Mouse (Mus musculus): ENCODE measurements around the gene Ncf2.

The Ncf2 gene

GRCm38 (mm10) chr1:152798125-152798524, 1.9 kb upstream of the Ncf2 start:
- DNase-seq, result no peak

GRCm38 (mm10) chr1:152800633-152801176, 711 bp downstream of the Ncf2 start:
- no peak for DNase-seq

GRCm38 (mm10) chr1:152804907-152805306, 4.9 kb downstream of the Ncf2 start:
- no peak for DNase-seq

GRCm38 (mm10) chr1:152807619-152808391, 7.8 kb downstream of the Ncf2 start:
- DNase-seq, result no peak

- no peak for DNase-seq
Observed at GRCm38 (mm10) chr1:152808392-152808680, 8.3 kb downstream of the Ncf2 start.

GRCm38 (mm10) chr1:152809541-152810252, 9.7 kb downstream of the Ncf2 start:
- DNase-seq, result peak in 1 of 2 experiments; percentile 28

GRCm38 (mm10) chr1:152810533-152811439, 10.8 kb downstream of the Ncf2 start:
- DNase-seq, result no peak

- peak in 1 of 2 experiments; percentile 51 for DNase-seq
Observed at GRCm38 (mm10) chr1:152815265-152815701, 15.3 kb downstream of the Ncf2 start.

GRCm38 (mm10) chr1:152817027-152817769, 17.2 kb downstream of the Ncf2 start:
- DNase-seq, result no peak

GRCm38 (mm10) chr1:152817794-152818193, 17.8 kb downstream of the Ncf2 start:
- DNase-seq, result no peak

GRCm38 (mm10) chr1:152819558-152819957, 19.6 kb downstream of the Ncf2 start:
- DNase-seq, result no peak

GRCm38 (mm10) chr1:152820911-152821695, 21.1 kb downstream of the Ncf2 start:
- DNase-seq, result no peak

GRCm38 (mm10) chr1:152821746-152822145, 21.8 kb downstream of the Ncf2 start:
- no peak for DNase-seq

GRCm38 (mm10) chr1:152824206-152824605, 24.2 kb downstream of the Ncf2 start:
- no peak for DNase-seq

- DNase-seq, result no peak
Observed at GRCm38 (mm10) chr1:152826446-152826845, 26.5 kb downstream of the Ncf2 start.

- DNase-seq, result no peak
Observed at GRCm38 (mm10) chr1:152828168-152828567, 28.2 kb downstream of the Ncf2 start.

- DNase-seq, result no peak
Observed at GRCm38 (mm10) chr1:152828637-152829355, 28.8 kb downstream of the Ncf2 start.

- DNase-seq, result no peak
Observed at GRCm38 (mm10) chr1:152830054-152830453, 30.1 kb downstream of the Ncf2 start.

- DNase-seq, result no peak
Observed at GRCm38 (mm10) chr1:152831003-152831402, 31.0 kb downstream of the Ncf2 start.

- no peak for DNase-seq
Observed at GRCm38 (mm10) chr1:152831619-152832018, 31.6 kb downstream of the Ncf2 start.

GRCm38 (mm10) chr1:152832316-152832715, 32.3 kb downstream of the Ncf2 start:
- DNase-seq, result no peak
